ENCODE assay signal across 18 mouse cellular contexts in the genomic region with DNA sequence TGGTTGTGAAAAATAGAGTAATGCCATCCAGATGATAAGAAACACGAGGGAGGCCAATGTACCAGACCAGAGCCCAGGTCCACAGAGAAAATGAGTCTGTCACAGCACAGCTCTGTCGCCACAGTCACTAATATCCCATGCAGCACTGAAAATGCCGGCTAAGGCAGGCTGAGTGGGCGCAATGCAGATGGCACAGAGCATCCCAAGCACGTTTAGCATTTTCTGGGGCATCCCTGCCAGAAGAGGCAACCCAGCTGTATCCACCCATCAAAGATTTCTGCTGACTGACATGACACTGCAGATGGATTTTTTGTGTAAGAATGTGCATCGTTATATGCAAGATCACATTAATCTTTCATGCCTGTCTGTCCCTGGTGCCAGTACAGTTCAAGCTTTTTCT.
DNase-seq lines count a peak whose midpoint lies in the region; ATAC-seq lines count a peak whose summit lies in the region.
"Had no signal": no experiment of that assay in that cellular context is flagged by ENCODE, and none has a peak within 500 bp of the region (broad histone marks: within the 10 kb centered on the region; RNA-seq: fewer than 3 reads in every experiment).

No protein-coding gene starts in this region.

- 56% methylated on average over 6 of the region's 6 CpGs for WGBS in forebrain, embryonic 16.5 days
- 58% methylated on average over 6 of the region's 6 CpGs for WGBS in liver, embryonic 11.5 days

- no peaks in the 10 kb centered on the region for H3K36me3 ChIP-seq in forebrain, embryonic 16.5 days (ENCODE audit: control insufficient read depth, insufficient read depth)
- no peaks in the 10 kb centered on the region for H3K36me3 ChIP-seq in liver, embryonic 11.5 days (ENCODE audit: control insufficient read depth, insufficient read depth, low read length)
- H3K36me3 ChIP-seq: heart, embryonic 15.5 days; midbrain, embryonic 12.5 days had no signal

- ATAC-seq in forebrain, embryonic 16.5 days: peak; percentile 94
- no peak for ATAC-seq in liver, embryonic 11.5 days (replicated peaks; ENCODE audit: low FRiP score)
- ATAC-seq: lung, postnatal 0 days had no signal

- no peaks in the 10 kb centered on the region for H3K27me3 ChIP-seq in forebrain, embryonic 16.5 days (replicated peaks; ENCODE audit: control insufficient read depth, insufficient read depth, low read length)
- H3K27me3 ChIP-seq in liver, embryonic 11.5 days (replicated peaks; ENCODE audit: control insufficient read depth, insufficient read depth, low read length): no peaks in the 10 kb centered on the region
- H3K27me3 ChIP-seq: CH12.LX; heart, embryonic 15.5 days; midbrain, embryonic 12.5 days had no signal

- no peaks in the 10 kb centered on the region for H3K9me3 ChIP-seq in forebrain, embryonic 16.5 days (ENCODE audit: control insufficient read depth, low read length)
- no peaks in the 10 kb centered on the region for H3K9me3 ChIP-seq in liver, embryonic 11.5 days (ENCODE audit: control insufficient read depth, low read length)
- H3K9me3 ChIP-seq: heart, embryonic 15.5 days; midbrain, embryonic 12.5 days had no signal

- DNase-seq in brain, adult 2 months (ENCODE audit: low read depth, low spot score): peak; percentile 64
- DNase-seq in layer of hippocampus, postnatal 10 days (ENCODE audit: low spot score in 2 of 2): peak; percentile 39 to 44
- peak; percentile 32 for DNase-seq in retina, embryonic 14.5 days (ENCODE audit: low spot score)
- DNase-seq in liver, embryonic 11.5 days (ENCODE audit: low spot score): no peak
- no peak for DNase-seq in thymus, postnatal 14 days
- DNase-seq in cerebellum, adult 11-12 months: no peak
- DNase-seq: adrenal gland, adult 8-10 months; gastrocnemius, postnatal 25 days; kidney, adult 18-20 months; kidney, postnatal 36 days; spleen, adult 18-20 months had no signal

- 0 out of 2 replicates have a peak, but pooled peaks cover 2% of the 10 kb centered on the region for H3K4me1 ChIP-seq in forebrain, embryonic 16.5 days (replicated peaks; ENCODE audit: control insufficient read depth, insufficient read depth, low read length)
- H3K4me1 ChIP-seq in liver, embryonic 11.5 days (replicated peaks; ENCODE audit: control insufficient read depth, insufficient read depth, low read length): no peaks in the 10 kb centered on the region
- H3K4me1 ChIP-seq: heart, embryonic 15.5 days; midbrain, embryonic 12.5 days had no signal

- no peak overlapping the region for H3K9ac ChIP-seq in forebrain, embryonic 16.5 days (replicated peaks; ENCODE audit: low read depth, low read length)
- H3K9ac ChIP-seq in liver, embryonic 11.5 days (ENCODE audit: low read depth, low read length): no peak overlapping the region
- H3K9ac ChIP-seq: heart, embryonic 15.5 days; hindbrain, embryonic 14.5 days; midbrain, embryonic 12.5 days had no signal

- H3K4me3 ChIP-seq in forebrain, embryonic 16.5 days (replicated peaks; ENCODE audit: low read length): no peak overlapping the region
- no peak overlapping the region for H3K4me3 ChIP-seq in liver, embryonic 11.5 days (ENCODE audit: low read depth, low read length)
- H3K4me3 ChIP-seq: heart, embryonic 15.5 days; midbrain, embryonic 12.5 days had no signal

- no peak overlapping the region for H3K27ac ChIP-seq in forebrain, embryonic 16.5 days (ENCODE audit: low read length)
- no peak overlapping the region for H3K27ac ChIP-seq in liver, embryonic 11.5 days (ENCODE audit: low read depth, low read length)
- H3K27ac ChIP-seq: heart, embryonic 15.5 days; hindbrain, embryonic 14.5 days; midbrain, embryonic 12.5 days; stomach, postnatal 0 days had no signal

- no peak overlapping the region for H3K4me2 ChIP-seq in forebrain, embryonic 16.5 days (ENCODE audit: low read length)
- H3K4me2 ChIP-seq in liver, embryonic 11.5 days: no peak overlapping the region
- H3K4me2 ChIP-seq: heart, embryonic 15.5 days; hindbrain, embryonic 14.5 days; midbrain, embryonic 12.5 days had no signal

Comparison
In these comparisons a context has a peak if more than half of its experiments do, and no peak if none do; other contexts are left out.
1. DNase-seq: peak in brain, adult 2 months (single experiment), layer of hippocampus, postnatal 10 days (2 of 2) and retina, embryonic 14.5 days (single experiment); none in liver, embryonic 11.5 days (single experiment), thymus, postnatal 14 days (single experiment) and cerebellum, adult 11-12 months (single experiment).